Mouse (Mus musculus) heart, embryonic 10.5 days (tissue): ENCODE results near the gene Rnf38. TPM values are rescaled to one million over a fixed set of nuclear protein-coding genes. Genes with fewer than 3 reads are reported as not detected.

Experiments used
- DNase-seq: peaks from one replicate; pipeline ENCODE4 v3.0.0-alpha.2; 2017; ENCODE audit warnings: low spot score
- H3K27ac ChIP-seq: fragments of 300-500 bp; sonication (generic); 2 replicates; pipeline ENCODE4 v1.5.1; 2016; ENCODE audit warnings: mild to moderate bottlenecking
- H3K27me3 ChIP-seq: fragments of 300-500 bp; sonication (generic); 2 replicates; pipeline ENCODE4 v1.6.1; 2016; ENCODE audit warnings: mild to moderate bottlenecking; ENCODE audit not compliant: poor library complexity, insufficient read depth, severe bottlenecking
- H3K36me3 ChIP-seq: fragments of 300-500 bp; sonication (generic); 2 replicates; pipeline ENCODE4 v1.6.1; 2016; ENCODE audit warnings: mild to moderate bottlenecking, moderate library complexity
- H3K4me1 ChIP-seq: fragments of 300-500 bp; sonication (generic); 2 replicates; pipeline ENCODE4 v1.6.1; 2016; ENCODE audit warnings: mild to moderate bottlenecking
- H3K4me3 ChIP-seq: fragments of 300-500 bp; sonication (generic); 2 replicates; pipeline ENCODE4 v1.5.1; 2016; ENCODE audit warnings: mild to moderate bottlenecking, moderate library complexity
- H3K9me3 ChIP-seq: fragments of 300-500 bp; sonication (generic); 2 replicates; pipeline ENCODE4 v1.6.1; 2016; ENCODE audit warnings: mild to moderate bottlenecking, moderate library complexity
- WGBS: fragments of 180-500 bp; shearing (Covaris S2); methylation state at CpG from one replicate; pipeline ENCODE4 v1.1.7; 2016; 5-methylcytosine and 5-hydroxymethylcytosine counted together
- microRNA-seq: library from miRNA; unstranded; fragments of <30 nt; microRNA quantifications from one replicate; pipeline ENCODE4, GENCODE M21; 2017
- polyA plus RNA-seq: library from polyadenylated mRNA; unstranded; fragments of >200 nt; fragmentation: Nextera tagmentation; extraction: Ambion mirVana; gene quantifications from 2 replicates; pipeline ENCODE4 v1.2.1, GENCODE M21; 2016

The Rnf38 gene
- polyA plus RNA-seq, 1 experiment from 2014 or later = 23.4 TPM

DNA sequence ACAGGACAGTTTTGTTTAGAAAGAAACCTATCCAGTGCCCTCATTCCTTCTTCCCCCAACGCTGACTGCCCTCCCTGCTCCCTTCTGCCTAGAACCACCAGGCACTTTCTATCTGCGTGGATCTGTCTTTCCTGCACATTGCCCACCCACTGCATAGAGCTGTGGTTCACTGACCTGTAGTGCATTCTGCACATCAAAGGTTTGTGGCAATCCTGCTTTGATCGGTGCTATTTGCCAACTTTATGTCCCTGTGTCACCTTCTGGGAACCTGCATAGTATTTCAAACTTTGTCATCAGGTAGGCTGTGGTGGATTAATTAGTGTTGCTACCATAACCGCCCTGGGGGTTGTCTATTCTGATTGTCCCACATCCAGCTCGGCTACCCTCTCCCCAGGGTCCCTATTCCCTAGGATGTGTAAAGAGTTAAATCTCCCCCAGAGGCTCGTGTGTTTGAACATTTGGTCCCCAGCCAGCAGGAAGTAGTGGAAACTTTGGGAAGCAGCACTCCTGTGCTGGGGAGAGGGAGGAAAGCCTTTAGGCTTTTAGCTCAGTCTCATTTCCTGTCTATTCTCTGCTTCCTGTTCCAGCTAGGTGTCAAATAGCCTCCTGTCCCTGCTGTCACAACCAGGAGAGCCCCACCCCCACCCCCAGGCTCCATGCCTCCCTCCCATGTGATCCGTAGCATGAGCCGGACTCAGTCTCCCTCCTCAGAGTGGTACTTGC lies 129.2 kb downstream of the Rnf38 start:
- peak overlapping the region; percentile 64 for H3K27ac ChIP-seq
- H3K4me1 ChIP-seq = peaks cover 37% of the 10 kb centered on the region
- H3K27me3 ChIP-seq = no peaks in the 10 kb centered on the region
- H3K9me3 ChIP-seq = no peaks in the 10 kb centered on the region
- no peak overlapping the region for H3K4me3 ChIP-seq
- WGBS = 34% methylated on average over 8 of the region's 8 CpGs
- DNase-seq = no peak
- no peaks in the 10 kb centered on the region for H3K36me3 ChIP-seq

GRCm38 (mm10) chr4:44103620-44104019 lies 130.0 kb downstream of the Rnf38 start:
- no peak for DNase-seq
- Histone ChIP-seq H3K27ac (peak overlapping the region; percentile 64; the same call in 1 of the 2 replicates), H3K4me1 (peaks cover 37% of the 10 kb centered on the region), H3K4me3 (no peak overlapping the region), H3K27me3 (no peaks in the 10 kb centered on the region), H3K36me3 (no peaks in the 10 kb centered on the region), H3K9me3 (no peaks in the 10 kb centered on the region)
- 85% methylated on average over 8 of the region's 8 CpGs for WGBS

DNA sequence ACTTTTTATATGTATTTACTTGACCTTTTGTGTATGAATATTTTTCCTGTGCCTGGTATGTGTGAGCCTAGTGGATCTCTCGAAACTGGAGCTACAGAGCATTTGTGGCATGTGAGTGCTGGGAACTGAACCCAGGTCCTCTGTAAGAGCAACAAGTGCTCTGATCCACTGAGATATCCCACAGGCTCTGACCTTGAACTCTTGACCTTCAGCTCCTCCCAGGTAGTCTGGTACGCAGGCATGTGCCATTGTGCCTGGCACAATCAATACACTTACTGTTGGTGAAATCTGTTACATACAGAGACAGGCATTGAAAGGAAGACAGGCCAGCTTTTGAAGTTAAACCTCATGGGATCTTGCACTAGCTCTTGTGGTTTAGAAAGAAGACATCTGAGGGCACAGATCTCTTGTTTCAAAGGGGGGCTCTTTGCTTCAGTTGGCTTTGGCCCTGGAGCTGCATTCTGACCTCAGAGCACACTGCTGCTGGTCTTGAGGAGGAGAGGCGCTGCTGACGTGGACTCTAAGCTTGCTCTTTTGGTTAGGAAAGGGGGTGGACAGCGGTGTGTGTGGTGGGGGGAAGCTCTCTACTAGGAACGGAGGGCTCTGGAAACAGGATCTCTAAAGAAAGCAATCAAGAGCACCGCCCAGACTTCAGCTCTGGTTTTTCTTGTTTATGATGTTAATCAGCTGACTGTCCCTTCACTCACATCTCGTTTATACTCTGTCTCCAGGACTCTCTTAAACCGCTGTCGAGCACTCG lies 135.8 kb downstream of the Rnf38 start:
- 0 out of 2 replicates have a peak overlapping the region, but pooled peaks have one; percentile 19 for H3K27ac ChIP-seq
- H3K27me3 ChIP-seq = no peaks in the 10 kb centered on the region
- H3K9me3 ChIP-seq = no peaks in the 10 kb centered on the region
- no peak overlapping the region for H3K4me3 ChIP-seq
- DNase-seq = no peak
- H3K36me3 ChIP-seq = no peaks in the 10 kb centered on the region
- peaks cover 38% of the 10 kb centered on the region for H3K4me1 ChIP-seq
- WGBS = 44% methylated on average over 11 of the region's 11 CpGs

GRCm38 (mm10) chr4:44094475-44094874 lies 139.1 kb downstream of the Rnf38 start:
- no peaks in the 10 kb centered on the region for H3K27me3 ChIP-seq
- no peaks in the 10 kb centered on the region for H3K9me3 ChIP-seq
- no peak for DNase-seq
- H3K4me1 ChIP-seq = peaks cover 42% of the 10 kb centered on the region
- H3K27ac ChIP-seq = peak overlapping the region; percentile 6; the same call in 1 of the 2 replicates
- 88% methylated on average over 4 of the region's 4 CpGs for WGBS
- H3K4me3 ChIP-seq = no peak overlapping the region
- H3K36me3 ChIP-seq = no peaks in the 10 kb centered on the region

DNA sequence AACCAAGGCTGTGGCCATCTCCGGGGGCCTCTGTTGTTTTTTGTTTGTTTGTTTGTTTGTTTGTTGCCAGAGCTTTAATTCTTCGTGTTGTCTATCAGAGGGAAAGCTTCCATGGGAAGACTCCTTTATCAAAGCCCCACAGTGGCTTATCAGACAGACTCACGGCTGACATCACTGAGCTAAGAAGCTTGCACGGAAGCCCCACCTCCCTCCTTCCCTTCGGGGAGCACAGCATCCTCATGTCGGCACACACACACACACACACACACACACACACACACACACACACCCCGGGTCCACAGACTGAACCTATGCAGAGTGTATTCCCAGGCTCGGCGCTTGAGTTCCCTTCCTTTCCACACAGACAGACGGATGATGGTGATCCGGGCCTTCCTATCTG lies 141.2 kb downstream of the Rnf38 start:
- no peaks in the 10 kb centered on the region for H3K36me3 ChIP-seq
- H3K27ac ChIP-seq = no peak overlapping the region
- no peaks in the 10 kb centered on the region for H3K9me3 ChIP-seq
- no peak overlapping the region for H3K4me3 ChIP-seq
- H3K4me1 ChIP-seq = peaks cover 30% of the 10 kb centered on the region
- WGBS = 48% methylated on average over 11 of the region's 11 CpGs
- no peaks in the 10 kb centered on the region for H3K27me3 ChIP-seq
- no peak for DNase-seq

DNA sequence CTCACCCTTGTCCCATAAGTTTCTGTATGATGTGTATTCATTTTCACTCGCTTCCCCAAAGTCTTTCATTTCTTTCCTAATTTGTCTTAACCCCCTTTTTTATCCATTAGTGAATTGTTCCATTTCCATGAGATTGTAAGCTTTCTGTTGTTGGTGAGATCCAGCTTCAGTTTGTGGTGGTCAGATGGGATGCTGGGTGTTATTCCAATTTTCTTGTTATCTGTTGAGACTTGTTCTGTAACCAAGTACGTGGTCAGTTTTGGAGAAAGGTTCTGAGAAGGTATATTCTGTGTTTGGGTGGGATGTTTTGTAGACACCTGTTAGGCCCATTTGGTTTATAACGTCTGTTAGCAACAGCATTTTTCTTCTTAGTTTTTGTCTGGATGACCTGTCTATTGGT lies 148.0 kb downstream of the Rnf38 start:
- H3K27me3 ChIP-seq = no peaks in the 10 kb centered on the region

GRCm38 (mm10) chr4:44084602-44085325 lies 148.8 kb downstream of the Rnf38 start:
- 81% methylated on average over 13 of the region's 13 CpGs for WGBS
- no peaks in the 10 kb centered on the region for H3K36me3 ChIP-seq
- no peak for DNase-seq
- H3K27ac ChIP-seq = no peak overlapping the region
- H3K4me1 ChIP-seq = peaks cover 5% of the 10 kb centered on the region; the same call in 1 of the 2 replicates
- H3K27me3 ChIP-seq = no peaks in the 10 kb centered on the region
- H3K9me3 ChIP-seq = no peaks in the 10 kb centered on the region
- no peak overlapping the region for H3K4me3 ChIP-seq

More for the DNA sequence above, 148.0 kb downstream of the Rnf38 start:
- Histone ChIP-seq H3K9me3 (no peaks in the 10 kb centered on the region), H3K36me3 (no peaks in the 10 kb centered on the region), H3K4me1 (peaks cover 5% of the 10 kb centered on the region; the same call in 1 of the 2 replicates), H3K27ac (no peak overlapping the region), H3K4me3 (no peak overlapping the region)
- no peak for DNase-seq
- WGBS = 91% methylated on average over 3 of the region's 3 CpGs

- WGBS = 19% methylated on average over 11 of the region's 11 CpGs
- H3K36me3 ChIP-seq = no peaks in the 10 kb centered on the region
- peak within 1 kb of the TSS; percentile 22 for H3K4me3 ChIP-seq
- H3K27me3 ChIP-seq = no peaks in the 10 kb centered on the region
- H3K9me3 ChIP-seq = no peaks in the 10 kb centered on the region
- DNase-seq = no peak
- H3K27ac ChIP-seq = no peak within 1 kb of the TSS
- peaks cover 5% of the 10 kb centered on the region; the same call in 1 of the 2 replicates for H3K4me1 ChIP-seq
Observed at GRCm38 (mm10) chr4:44083945-44084344, 149.6 kb downstream of the Rnf38 start, which contains the start of gene Gne. TSS of gene Gne (minus strand) at chr4:44084177.

GRCm38 (mm10) chr4:44078358-44078933 lies 155.1 kb downstream of the Rnf38 start:
- H3K27me3 ChIP-seq = no peaks in the 10 kb centered on the region
- no peak overlapping the region for H3K4me3 ChIP-seq
- H3K4me1 ChIP-seq = no peaks in the 10 kb centered on the region
- H3K36me3 ChIP-seq = no peaks in the 10 kb centered on the region
- no peak overlapping the region for H3K27ac ChIP-seq
- no peak for DNase-seq
- H3K9me3 ChIP-seq = no peaks in the 10 kb centered on the region
- WGBS = 80% methylated on average over 7 of the region's 7 CpGs

Small RNA genes lying within 50 kb of the gene (microRNA-seq; reads per million reads assigned to microRNA genes)
- not detected for gene Mir5106

Other genes starting within 250 kb of the Rnf38 start
- 156 and 170 TPM in 2 replicates for gene Clta, start 229.3 kb downstream of the Rnf38 start, polyA plus RNA-seq
- gene Gne, start 149.6 kb downstream of the Rnf38 start, polyA plus RNA-seq = 27.8 and 38.6 TPM in 2 replicates
- 40.9 and 43.2 TPM in 2 replicates for gene Melk, start 67.1 kb upstream of the Rnf38 start, polyA plus RNA-seq